Mouse (Mus musculus) lung, postnatal 0 days (tissue): ENCODE results near the gene Tfr2.

Experiments
- CTCF ChIP-seq: IDR thresholded peaks from 2 replicates; pipeline ENCODE4 v1.5.1; 2016; ENCODE audit warnings: antibody characterized with exemption, mild to moderate bottlenecking
- EP300 ChIP-seq: IDR thresholded peaks from 2 replicates; pipeline ENCODE4 v1.6.1; 2016; ENCODE audit warnings: antibody characterized with exemption, mild to moderate bottlenecking, control low read depth

DNA sequence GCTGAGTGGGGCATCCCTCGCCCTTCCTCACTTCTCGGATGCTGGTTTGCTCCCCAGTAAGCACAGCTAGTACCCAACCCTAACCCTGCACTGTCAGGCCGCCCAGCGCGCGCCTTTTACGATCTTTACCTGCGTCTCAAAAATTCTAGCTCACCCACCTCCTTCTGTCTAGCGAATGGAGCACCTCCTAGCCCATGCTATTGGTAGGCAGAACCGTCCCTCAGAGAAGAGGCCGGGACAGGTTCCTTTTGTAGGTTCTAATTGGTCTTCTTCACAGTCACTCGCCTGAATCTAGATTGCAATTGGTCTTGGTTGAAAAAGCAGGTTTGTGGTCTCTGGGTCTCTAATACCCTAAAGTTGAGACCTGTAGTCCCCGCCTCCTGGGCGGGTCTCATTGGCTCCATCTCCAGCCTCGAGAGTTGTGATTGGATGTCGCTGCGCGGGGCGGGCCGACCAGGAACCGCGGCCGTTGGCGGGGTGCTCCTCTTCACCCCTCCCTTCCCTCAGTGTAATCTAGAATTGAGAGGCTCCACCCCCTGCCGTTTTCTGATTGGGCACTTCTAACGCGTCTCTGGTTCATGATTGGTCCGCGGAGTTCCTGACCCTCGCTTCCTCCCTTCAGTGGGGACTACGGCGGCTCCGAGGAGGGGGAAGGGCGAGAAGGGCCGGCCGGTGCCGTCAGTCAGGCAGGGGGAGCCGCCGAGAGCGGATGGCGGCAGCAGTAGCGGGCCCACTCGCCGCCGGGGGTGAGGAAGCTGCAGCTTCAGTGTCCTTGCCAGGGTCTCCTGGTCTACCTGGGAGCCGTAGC, 59.1 kb downstream of the Tfr2 start, which contains the start of the genes Fbxo24, Lrch4 and Gm20605:
- peak; percentile 36 for TF ChIP-seq CTCF
- TF ChIP-seq EP300: peak; percentile 75
